Mouse (Mus musculus) adrenal gland, adult (tissue): Measurements from ENCODE around the gene Wdr34.
A peak's percentile ranks its signal among the peaks of the same experiment; 100 is the strongest.
"Not testable (repeated sequence)": the region's sequence is repeated elsewhere in the genome, so short reads cannot be mapped to it uniquely, and the experiment has no call there.

ENCODE experiments used
- DNase-seq, 2 experiments: peaks; one replicate each; pipeline ENCODE4 v3.0.0; 2022 to 2023; ENCODE audit warnings: low spot score in 1 of 2; ENCODE audit not compliant: inconsistent age in 2 of 2

Gene Wdr34

DNA sequence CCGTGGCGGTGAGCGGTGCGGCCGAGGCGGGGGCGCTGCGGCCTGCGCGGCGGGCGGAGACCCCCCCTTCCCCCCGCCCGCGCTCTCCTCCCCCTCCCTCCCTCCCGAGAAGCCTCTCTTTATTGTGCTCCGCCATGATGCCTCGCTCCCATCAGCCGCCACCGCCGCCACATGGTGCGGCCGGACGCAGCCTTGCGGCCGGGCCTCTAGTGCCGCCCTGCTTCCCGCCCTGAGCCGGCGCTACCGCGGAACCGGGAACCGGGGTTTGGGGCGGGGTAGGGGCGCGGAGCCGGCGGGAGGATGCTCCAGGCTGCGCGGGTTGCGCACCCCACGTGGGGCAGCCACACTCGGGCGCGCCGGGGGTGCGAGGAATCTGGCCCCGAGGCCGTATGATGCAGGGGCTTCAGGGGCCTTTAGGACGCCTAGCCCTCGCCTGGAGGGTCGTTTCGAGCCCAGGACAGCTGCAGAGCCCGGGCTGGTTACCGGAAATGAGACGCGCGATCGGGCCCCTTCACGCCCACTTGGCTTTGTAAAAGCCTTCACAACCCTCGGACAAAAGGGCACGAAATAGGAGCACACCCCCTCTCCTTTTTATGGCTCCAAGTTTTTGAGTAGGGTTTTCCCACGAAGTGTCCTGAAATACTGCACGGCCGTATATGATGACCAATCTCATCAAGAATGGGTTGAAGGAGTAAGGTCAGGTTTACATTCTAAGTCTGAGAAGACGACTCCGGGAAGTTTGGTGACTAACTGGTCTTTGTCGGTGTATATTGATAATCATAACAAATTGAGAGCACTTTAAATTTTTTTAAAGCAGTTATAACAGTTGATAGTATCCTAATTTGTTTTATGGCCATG lies 18.6 kb upstream of the Wdr34 start:
- DNase-seq = peak; percentile 61 to 84

DNA sequence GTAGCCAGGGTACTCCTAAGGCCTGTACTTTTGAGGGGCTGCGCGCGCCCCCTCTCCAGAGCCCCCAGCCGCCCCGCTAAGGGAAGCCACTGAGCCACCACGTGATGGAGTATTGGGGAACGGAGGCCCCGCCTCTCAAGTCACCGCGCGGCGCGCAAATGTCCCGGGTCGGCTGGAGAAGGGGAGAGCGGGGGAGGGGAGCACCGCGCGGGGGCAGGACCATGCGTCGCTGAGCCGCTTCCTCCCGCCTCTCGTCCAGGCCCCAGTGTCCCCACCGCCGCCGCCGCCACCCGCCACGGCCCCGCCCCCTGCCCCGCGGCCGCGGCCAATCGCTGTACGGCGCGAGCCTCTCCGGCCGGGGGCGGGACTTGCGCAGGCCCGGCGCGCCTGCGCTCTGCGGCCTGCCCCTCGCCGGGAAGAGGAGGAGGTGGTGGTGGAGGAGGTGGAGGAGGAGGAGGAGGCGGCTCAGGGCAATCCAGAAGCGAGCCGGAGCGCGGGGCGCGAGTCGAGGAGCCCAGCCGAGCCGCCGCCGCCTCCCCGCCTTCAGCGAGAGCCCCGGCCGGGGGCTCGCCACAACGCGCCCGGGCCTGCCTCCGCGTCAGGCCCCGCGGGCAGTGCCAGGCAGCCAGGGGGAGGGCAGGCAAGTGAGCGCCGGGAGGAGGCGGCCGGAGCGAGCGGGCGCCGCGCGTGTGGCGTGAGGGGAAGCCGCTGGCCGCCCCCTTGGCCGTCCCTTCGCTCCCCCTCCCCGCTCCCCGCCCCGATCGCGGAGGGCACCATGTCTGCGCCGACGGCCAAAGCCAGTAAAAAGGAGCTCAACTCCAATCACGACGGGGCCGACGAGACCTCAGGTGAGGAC lies 17.6 kb upstream of the Wdr34 start:
- DNase-seq = peak; percentile 99

DNA sequence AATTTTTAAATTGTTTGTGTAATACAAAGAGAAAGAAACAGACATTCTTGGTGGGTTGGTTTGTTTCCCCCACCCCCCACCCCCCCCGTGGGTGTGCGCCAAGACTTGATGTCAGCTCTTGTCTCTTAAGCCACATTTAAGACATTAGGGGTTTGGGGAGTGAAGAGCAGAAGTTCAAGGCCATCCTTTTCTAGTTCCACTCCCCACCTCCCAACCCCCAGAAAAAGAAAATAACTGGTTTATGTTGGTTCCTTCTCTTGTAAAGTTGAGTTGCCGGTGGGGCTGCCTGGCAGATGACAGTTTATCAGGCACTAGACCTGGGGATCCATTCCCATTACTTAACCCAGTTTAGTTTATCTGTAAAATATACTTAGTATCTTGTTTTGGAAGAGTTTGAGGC lies 15.6 kb upstream of the Wdr34 start:
- DNase-seq = peak in 1 of 2 experiments; percentile 42

DNA sequence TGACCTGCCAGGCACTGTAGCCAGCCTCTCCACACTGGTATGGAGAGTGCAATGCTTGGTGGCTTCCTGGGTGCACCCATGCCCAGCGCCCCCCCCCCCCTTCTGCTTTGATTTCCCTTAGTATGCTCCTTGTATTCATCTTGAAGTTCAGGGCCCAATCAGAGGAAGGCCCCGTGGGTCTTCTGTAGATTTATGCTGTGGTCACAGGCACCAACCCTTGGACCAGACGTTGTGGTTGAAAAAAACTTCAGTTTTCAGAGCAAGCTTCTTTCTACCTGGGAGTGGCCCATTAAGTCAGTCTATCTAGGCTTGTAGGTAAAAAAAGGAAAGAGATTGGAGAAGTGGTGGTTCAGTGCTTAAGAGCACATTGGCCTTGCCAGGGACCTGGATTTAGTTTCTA lies 15.1 kb upstream of the Wdr34 start:
- peak in 1 of 2 experiments; percentile 73 for DNase-seq

DNA sequence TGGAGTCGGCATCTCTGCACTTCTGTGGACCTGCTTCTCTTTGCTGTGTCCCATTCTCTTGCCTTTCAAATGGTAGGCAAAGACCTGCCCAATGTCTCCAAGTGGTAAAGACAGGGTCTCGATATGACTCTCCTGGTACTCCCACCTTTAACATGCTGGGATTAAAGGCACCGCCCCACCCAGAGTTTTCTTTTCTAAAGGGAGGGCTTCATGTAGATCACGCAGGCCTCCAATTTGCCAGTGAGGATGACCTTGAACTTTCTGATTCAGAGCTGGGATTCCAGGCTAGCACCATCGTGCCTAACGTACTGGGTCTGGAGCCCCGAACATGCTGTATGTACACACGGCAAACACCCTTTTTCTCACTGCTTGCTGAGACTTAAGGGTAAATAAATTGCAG lies 14.6 kb upstream of the Wdr34 start:
- DNase-seq = peak; percentile 78 to 92

DNA sequence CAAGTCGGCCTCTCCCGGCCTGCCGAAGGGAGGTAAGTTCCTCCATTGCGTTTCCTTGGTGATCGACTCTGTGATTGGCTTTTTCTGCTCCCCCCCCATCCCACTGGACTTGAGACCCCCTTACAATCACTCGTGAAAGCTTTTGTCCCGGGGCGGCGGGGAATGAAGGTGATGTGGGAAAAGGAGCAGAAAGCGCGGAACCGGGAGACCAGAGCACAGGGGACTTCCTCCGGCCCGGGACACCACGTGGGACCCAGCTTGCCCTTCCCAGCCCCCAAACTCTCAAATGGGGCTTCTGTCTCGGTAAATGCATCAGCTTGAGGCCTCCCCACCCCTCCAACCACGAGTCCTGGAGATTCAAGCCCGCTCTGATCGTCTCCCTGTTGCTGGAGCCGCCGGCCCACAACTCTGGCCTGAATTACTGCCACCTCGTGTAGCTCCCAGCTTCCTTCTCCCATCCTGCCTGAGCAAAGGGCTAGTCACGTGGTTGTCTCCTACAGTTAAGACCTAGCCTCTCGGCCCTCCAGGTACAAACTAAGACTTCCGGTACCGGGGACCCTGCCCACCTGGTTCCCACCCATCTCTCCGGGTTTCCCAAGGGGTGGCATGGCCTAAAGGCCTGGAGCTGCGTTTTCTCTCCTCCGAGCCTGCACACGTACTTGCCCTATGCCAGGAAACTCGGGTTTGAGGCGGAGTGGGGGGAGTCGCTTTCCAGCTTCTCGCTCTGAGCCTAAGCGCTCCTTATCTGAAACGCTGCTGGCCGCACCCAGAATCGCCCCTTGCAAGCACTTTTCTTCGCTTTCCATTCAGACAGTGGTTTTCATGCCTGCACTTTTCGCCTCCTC lies 13.8 kb upstream of the Wdr34 start:
- DNase-seq = peak; percentile 81 to 96

DNA sequence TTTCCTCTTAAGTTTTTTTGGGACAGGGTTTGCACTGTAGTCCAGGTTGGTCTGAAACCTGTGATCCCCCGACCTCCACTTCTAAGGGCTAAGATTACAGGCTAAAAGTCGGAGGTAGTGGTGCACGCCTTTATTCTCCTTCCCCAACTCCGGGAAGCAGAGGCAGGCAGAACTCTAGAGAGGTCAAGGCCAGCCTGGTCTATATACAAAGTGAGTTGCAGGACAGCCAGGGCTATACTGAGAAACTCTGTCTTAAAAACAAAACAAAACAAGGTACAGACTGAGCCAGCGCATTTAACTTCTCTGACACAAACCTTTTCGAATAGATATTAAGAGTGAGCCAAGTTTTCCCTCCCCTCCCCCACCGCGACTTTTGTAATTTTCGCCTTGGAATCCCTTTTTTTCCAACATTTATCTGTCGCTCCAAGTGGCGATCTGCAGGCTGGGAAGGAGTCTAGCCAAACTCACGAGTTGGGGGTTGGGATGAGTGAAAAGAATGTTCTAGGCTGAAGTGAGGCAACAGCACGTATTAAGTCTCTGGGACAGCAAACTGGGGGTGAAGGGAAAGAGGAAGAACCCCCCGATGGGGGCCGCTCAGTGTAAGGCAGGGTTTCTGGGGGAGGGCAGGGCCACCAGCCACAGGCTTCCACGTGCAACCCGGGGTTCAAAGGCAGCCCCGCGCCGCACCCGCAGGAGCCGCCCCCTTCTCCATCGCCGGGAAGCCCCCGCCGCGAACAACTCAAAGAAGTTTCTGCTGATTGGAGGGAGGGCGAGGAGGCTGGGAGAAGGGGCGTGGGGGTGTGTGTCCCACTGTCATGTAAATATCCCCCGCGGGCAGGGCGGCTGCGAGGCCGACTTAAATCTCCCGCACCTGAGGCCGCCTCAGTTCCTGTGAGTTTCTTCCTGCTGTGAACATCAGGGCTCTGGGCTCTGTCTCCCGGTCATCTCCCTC lies 12.8 kb upstream of the Wdr34 start:
- DNase-seq = peak; percentile 70 to 89

DNA sequence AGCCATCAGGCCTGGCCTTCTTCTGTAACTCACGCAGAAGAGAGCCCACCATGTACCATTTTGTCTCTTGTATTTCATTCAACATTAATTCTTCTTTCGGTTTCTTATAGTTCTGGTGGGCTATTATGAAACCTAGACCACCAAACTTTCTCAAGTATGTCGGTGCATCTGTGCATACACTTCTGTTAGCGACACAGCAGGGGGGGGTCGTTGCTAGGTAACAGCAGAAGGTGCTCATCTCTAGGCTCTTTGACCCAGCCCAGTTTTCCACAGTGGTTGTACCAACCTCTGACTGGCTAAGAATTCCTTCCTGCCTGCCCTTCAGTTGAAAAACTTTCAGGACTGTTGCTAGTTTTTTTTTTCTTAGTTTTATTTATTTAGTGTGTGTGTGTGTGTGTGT lies 9.7 kb upstream of the Wdr34 start:
- DNase-seq = no peak

DNA sequence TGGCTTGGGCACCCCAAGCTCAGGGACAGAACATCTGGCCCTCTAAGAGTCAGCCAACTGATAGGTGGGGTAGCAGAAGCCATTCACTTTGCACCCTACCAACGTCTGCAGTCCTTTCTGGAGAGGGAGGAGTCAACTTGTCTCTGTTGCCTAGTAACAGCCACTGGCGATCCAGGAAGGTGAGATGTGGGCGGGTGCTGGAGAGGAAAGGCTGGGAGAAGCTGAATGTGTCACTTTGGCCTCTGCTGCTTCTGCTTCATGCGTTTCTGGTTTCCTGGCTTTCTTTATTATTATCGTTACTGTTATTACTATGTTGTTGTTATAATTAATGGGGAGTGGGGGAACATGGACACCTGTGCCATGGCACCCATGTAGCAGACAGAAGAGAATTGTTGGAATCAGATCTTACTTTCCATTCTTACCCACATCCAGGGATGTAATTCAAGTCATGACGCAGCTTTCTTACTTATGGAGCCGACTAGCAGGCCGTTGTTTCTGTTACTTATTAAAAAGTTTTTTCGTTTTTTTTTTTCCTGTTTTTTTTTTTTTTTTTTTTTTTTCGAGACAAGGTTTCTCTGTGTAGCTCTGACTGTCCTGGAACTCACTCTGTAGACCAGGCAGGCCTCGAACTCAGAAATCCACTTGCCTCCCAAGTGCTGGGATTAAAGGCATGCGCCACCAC lies 8.7 kb upstream of the Wdr34 start, which contains the start of gene Set:
Set (plus strand) TSS at position 156 of the 682 bp plus-strand sequence.
- peak; percentile 74 to 82 for DNase-seq

DNA sequence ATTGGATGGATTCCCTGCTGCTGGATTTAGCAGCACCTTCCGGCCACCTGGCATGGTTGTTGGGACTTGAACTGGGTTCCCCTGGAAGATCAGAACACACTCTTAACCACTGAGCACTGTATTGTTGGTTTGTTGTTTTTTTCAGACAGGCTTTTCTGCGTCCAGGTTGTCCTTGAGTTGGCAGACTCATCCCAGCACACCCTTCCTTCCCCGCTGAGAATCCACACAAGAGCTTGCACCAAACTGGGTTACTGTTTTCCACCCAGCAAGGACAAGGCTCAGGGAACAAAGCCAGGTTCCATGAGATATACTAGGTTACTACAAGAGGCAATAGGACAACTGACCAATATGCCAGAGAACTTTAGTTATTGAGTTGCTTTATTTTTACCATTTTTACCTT lies 8.1 kb upstream of the Wdr34 start:
- peak; percentile 55 to 83 for DNase-seq

DNA sequence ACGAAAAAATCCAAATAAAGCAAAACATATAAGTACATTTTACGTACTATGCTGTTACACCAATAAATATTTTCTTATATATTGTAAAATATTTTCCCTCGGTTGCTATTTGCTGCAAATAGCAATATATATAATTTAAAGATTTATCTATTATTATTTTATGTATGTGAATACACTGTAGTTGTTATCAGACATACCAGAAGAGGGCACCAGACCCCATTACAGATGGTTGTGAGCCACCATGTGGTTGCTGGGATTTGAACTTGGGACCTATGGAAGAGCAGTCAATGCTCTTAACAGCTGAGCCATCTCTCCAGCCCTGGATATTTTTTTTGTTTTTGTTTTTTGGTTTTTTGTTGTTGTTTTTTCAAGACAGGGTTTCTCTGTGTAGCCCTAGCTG lies 6.6 kb upstream of the Wdr34 start:
- not testable (repeated sequence) for DNase-seq

DNA sequence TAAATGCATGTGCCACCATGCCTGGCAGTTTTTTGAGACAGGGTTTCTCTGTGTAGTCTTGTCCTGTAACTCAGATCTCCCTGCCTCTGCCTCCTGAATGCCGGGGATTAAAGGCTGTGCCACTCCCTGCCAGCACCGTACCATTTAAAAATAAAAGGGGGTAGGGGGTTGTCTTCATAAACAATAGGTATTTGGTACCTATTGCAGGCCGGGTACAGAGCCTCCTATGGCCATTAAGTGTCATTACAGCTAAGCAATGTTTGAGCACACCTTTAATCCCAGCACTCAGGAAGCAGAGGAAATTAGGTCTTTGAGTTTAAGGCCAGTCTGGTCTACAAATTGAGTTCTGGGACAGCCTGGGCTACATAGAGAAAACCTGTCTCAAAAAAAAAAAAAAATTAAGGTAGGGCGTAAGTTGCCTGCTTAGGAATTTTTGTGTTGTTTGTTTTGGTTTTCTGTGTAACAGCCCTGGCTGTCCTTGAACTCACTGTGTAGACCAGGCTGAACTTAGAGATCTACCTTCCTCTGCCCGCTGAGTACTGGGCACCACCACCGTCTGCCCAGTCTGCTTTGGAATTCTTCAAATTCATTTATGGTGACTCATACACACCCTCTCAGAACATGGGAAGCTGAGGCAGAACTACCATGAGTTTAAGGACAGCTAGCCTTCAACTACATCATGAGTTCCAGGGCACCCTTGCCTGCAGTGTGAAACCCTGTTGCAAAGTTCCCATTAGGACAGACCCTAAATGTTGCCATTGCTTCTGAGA lies 3.5 kb upstream of the Wdr34 start:
- DNase-seq = no peak

DNA sequence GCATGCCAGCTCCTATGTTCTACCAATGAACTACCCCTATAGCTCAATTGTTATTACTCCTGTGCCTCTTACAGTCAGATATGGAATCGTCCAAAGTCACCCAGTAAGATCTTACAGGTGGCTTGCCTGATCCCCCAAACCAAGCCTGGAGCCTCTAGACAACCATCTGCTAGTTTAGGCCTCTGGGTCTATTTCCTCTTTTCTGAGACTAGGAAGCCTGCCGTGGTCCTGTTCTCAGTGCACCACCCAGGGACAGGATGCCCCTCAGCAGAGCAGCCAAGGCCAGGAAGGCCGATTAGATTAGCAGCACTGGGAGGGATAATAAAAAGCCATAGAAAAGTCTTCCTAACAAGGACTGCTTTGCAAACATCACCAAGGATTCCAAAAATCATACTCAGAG lies 1.1 kb upstream of the Wdr34 start:
- no peak for DNase-seq

DNA sequence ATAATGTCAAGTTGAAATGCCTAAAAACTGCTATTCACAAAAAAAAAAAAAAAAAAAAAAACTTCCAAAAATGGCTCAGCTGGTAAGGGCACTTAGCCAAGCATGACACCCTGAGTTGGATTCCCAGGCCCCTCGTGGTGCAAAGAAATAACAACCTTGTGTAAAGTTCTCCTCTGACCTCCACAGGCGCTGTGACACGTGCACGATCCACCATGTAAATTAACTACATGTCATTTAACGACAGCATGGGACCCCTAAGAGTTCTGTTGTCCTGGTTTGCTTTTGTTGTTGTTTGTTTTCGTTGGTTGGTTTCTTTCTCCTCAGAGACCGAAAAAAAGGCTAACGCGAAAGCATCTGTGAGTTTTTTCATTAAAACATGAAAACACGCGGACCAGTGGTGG lies 580 bp downstream of the Wdr34 start:
- DNase-seq = no peak

DNA sequence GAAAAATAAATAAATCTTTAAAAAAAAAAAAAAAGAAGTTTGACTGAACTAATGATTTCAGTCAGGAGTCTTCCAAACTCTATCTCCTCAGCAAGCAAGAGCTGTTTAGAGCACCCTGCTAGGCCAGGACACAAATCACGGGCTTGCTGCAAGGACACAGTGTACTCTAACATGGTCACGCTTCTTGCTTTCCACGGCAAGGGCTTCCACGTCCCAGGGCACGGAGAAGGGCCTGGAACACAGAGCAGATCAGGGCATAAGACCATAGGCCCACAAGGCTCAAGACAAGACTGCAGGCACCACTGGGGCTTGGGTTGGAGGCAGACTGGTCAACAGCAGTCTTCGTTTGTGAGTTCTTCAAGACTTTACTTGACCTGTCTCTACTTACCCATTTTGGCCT lies 1.6 kb downstream of the Wdr34 start:
- DNase-seq = no peak

DNA sequence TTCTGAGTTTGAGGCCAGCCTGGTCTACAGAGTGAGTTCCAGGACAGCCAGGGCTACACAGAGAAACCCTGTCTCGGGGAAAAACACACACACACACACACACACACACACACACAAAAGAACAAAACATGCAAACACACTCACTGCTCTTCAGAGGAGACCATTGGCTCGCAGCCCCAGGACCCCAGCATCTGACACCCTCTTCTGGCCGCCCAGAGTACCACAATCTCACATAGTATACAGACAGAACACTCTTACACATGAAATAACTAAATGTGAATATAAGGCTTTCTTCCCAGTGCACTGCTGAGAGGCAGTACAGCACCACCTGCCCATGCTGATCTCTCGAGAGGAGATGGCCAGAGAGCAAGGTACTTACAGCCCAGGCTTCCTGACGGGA lies 4.1 kb downstream of the Wdr34 start:
- no peak for DNase-seq

DNA sequence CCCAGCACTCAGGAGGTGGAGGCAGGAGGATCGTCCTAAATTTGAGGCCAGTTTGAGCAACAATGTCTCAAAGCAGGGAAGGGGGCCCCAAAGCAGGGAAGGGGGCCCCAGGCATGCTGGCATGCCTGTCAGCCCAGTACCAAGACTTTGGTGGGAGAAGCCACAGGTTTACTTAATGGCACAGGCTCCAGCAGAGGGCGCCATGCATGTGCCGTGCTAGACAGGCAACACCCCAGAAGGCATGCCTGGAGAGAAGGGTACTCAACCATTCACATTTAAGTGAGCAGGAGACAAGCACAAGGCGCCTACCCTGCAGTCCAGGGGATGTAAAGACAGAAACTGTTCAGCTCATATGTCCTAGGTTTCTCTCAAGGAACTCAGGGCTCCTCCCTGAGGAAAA lies 6.2 kb downstream of the Wdr34 start:
- peak; percentile 79 to 92 for DNase-seq

DNA sequence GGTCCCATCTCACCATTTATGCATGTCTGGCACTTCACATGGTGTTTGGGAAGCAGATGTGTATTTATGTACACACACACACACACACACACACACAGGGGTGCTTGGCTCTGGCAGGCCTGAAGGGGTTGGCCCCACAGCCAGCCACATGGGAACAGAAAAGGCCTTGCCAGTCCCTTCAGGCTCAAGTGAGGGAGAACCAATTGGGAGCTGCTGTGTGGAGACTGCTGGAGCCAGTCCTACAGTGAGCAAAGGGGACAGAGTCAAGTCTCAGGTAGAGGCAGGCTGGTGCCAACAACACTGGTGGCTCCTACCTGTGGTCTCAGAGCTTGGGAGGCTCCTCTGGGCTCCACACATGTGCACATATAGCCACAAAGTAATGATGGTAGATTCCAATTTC lies 9.0 kb downstream of the Wdr34 start:
- no peak for DNase-seq

DNA sequence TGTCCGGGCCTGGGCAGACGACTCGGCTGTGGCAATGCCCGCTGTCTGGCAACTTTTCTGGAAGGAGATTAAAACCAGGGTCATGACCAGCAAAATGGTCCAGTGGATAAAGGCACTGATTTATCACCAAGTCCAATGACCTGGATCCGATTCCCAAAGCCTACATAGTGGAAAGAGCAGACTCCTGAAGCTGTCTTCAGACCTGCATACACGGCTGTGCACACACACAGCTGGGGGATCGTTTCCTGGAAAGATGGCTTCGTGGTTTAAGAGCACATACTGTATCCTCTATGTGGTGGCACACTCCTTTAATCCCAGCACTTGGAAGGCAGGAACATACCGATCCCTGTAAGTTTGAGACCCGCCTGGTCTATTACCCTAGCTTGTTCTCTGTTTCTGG lies 10.3 kb downstream of the Wdr34 start:
- DNase-seq = no peak
